Mouse (Mus musculus): ENCODE data around the gene Gm21992.
"Not testable (repeated sequence)": the region's sequence is repeated elsewhere in the genome, so short reads cannot be mapped to it uniquely, and the experiment has no call there.

Gene Gm21992

DNA sequence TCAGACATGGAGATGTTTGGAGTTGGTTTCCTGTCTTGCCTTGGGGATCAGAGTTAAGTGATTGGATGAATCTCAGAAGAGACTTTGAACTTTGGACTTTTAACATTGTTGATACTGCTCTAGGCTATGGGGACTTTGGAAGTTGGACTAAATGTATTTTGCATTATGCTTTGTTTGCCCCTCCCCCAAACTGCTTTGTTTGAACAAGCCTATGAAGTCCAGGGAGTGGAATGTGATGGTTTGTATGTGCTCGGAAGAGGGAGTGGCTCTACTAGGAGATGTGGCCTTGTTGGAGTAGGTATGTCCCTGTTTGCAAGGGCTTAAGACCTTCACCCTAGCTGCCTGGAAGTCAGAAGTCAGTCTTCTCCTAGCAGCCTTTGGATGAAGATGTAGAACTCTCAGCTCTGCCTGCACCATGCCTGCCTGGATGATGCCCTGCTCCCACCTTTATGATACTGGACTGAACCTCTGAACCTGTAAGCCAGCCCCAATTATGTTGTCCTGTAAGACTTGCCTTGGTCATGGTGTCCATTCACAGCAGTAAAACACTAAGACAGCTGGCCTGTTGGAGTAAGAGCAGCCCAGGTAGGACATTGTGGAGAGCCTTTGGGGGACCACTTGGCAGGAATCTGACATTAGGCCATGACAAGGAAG, 5.9 kb upstream of the Gm21992 start:
- no peak for DNase-seq (ENCODE audit: inconsistent age in 2 of 2, low spot score in 1 of 2)

DNA sequence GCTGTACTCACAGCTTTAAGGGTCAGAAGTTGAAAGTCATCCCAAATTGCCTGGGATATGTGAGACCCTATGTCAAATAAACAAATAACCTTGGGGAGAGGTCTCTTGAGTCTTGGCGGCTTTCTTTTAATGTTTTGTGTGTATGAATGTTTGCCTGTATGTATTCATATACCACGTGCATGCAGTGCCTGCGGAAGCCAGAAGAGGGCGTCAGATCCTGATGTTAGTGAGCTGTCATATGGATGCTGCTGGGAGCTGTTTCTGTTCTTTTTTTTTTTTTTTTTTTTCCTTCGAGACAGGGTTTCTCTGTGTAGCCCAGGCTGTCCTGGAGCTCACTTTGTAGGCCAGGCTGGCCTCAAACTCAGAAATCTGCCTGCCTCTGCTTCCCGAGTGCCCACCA, 1.6 kb upstream of the Gm21992 start:
- DNase-seq (ENCODE audit: inconsistent age in 2 of 2, low spot score in 1 of 2), result peak in 1 of 2 experiments; percentile 60

DNA sequence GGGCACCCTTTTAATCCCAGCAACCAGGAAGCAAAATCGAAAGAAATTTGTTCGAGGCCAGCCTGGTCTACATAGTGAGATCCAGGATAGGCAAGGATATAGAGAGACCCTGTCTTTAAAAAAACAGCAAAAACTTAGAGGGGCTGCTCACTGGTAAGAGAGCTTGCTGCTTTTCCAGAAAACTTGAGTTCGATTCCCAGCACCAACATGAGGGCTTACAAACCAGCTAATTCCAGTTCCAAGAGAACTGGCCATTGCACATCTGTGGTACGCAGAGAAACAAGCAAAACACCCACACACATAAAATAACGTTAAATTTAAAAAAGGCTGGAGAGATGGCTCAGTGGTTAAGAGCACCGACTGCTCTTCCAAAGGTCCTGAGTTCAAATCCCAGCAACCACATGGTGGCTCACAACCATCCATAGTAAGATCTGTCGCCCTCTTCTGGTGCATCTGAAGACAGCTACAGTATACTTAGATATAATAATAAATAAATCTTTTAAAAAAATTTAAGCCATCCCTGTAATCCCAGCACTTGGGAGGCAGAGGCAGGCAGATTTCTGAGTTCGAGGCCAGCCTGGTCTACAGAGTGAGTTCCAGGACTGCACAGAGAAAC, 1.0 kb upstream of the Gm21992 start:
- not testable (repeated sequence) for DNase-seq (ENCODE audit: inconsistent age in 2 of 2, low spot score in 1 of 2)

DNA sequence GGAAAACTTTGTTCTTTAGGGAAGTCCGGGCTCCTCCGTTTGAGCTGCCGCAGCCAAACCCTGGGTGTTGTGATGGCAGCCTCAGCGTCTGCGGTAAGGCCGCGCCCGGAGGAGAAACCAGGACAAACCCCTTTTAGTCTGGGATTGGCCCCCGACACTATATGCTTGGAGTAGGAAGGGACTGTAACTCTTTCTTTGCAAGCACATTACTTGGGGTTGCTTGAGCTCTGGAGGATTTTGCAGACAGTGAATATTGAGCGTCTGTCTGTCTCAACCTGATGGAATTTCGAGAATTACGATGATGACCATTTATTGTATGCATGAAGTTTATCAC, 464 bp upstream of the Gm21992 start:
- DNase-seq (ENCODE audit: inconsistent age in 2 of 2, low spot score in 1 of 2), result no peak

DNA sequence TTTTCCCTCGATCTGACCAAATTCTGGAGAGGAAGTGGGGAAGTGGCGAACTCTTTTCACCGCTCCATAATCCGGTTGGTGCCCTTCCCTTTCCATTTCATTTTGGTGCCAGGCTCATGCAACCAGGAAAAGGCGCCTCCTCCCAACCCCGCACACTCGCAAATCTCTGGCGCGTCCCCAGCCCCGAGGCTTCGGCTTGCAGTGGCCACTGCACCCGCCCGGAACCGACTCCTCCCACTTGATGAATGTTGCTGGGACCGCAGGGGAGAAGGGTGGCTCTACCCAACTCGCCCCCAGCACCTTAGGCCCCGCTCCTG, 708 bp downstream of the Gm21992 start:
- no peak for DNase-seq (ENCODE audit: inconsistent age in 2 of 2, low spot score in 1 of 2)

DNA sequence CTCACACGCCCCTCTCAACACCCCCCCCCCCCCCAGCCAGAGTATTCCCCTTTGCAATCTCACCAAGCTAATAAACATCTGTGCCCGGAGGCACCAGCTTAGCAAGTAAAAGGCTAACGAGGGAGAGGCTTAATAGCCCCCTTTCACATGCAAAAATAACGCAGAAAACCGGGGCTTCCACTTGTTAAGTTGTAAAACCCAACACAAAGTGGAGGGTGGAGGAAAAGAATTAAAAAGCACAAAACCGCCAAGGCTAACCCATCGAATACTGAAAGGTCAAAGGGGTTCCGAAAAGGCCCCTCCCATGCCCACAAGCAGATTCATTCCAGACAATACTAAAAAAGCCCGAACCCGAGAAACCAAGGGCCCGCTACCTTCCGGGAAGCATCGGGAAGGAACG, 1.1 kb downstream of the Gm21992 start:
- no peak for DNase-seq (ENCODE audit: inconsistent age in 2 of 2, low spot score in 1 of 2)

DNA sequence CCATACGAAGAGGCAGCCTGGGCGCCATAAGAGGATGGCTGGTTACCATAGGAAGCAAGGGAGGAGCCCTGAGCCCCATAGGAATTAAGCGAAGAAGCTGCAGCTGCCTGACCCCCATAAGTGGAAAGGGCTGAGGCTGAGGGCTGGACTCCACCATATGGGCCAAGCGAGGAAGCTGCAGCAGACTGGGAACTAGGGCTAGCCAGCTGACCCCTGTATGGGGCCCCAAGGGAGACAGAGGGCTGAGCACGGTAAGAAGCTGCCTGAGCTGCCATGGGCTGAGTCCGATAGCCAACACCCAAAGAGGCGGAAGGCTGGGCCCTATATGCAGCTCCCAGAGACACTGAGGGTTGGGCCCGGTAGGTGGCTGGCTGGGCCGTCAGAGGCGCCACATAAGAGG, 8.1 kb downstream of the Gm21992 start:
- DNase-seq (ENCODE audit: inconsistent age in 2 of 2, low spot score in 1 of 2), result peak in 1 of 2 experiments; percentile 30

DNA sequence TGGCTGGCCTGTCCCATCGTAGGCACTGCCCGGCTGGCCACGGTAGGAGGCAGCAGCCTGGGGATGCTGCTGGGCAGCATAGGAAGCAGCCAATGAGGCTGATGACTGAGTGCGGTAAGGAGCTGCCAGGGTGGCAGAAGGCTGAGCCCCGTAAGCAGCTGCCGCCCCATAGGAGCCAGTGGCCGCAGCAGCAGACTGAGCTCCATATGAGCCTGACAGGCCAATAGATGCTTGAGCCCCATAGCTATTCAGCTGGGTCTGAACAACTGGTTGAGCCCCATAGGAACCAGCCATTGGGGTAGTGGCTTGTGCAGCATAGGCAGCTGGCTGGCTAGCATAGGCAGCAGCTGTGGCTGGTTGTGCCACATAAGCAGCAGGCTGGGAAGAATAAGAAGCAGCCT, 8.7 kb downstream of the Gm21992 start:
- no peak for DNase-seq (ENCODE audit: inconsistent age in 2 of 2, low spot score in 1 of 2)

DNA sequence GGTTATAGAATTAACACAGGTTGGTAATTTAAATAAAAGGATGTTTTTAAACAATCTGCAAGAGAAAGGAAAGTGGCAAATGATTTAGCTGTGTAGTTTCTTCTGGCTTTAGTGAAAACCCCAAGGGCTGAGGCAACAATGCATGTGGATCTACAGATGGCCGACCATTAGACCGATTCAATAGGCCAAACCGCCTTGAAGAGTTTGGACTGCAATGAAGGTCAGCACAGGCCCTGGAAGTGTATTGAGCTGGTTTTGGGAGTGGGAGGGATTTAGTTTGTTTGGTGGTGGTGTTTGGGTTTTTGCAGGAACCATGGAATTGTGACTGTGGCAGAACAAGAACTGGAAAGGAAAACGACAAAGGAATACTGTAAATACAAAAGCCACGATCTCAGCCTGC, 12.3 kb downstream of the Gm21992 start:
- DNase-seq (ENCODE audit: inconsistent age in 2 of 2, low spot score in 1 of 2), result no peak

DNA sequence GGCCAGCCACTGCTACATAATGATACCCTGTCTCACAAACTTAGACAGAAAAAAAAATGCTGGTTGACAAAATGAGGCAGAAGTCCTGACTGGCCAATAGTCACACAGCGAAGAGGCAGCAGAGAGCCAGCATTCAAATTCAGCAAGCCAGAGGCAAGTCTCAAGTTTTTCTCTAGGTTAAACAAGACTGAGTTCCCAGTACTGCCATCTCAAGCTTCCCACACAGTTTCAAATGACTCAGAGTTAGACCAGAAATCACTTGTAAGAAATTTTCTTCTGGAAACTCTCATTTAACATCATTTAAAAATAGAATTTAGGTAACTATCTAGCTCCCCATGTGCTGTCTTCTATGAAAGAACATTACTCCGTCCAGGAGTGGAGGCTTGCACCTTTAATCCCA, 13.6 kb downstream of the Gm21992 start:
- no peak for DNase-seq (ENCODE audit: inconsistent age in 2 of 2, low spot score in 1 of 2)

DNA sequence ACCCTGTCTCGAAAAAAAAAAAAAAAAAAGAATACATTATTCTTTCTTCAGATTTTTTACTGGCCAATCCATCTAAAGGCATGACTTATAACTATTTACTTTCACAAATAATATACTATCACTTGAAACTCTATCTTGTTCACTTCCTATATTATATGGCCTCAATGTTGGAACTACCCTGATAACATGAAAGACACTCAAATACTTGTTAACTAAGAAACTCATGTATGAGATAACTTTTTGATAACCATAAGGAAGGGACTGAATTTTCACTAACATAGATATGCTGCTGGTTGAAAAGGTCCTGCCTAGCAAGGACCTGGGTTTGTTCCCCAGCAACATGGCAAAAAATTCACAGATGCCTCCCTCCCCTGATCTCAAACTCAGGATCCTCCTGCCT, 15.5 kb downstream of the Gm21992 start:
- no peak for DNase-seq (ENCODE audit: inconsistent age in 2 of 2, low spot score in 1 of 2)

DNA sequence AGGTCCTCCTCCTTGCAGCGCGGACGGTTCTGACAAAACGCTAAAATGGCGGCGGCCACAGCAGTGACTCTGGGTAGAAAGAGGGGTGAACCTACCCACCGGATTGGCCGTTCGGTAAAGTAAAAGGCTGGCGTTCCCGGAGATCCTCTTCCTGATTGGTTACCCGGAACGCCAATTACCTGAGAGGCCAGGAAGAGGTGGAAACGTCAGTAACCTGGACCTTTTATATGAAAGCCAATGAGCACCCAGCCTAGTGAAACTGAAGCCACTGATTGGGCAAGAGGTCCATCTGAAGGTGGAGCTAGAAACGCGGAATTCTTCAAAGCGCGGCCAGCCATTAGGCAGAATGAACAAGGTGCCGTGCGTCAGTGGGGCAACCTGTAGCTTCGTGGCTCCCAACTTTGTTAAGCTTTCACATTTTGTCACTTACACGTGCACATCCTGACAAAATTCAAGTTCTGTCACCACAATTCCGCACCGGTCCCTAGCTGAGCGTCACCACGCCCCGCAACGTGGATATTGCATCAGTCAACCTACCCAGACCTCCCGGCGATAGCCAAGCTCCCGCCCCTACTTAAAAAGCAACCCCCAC, 17.5 kb downstream of the Gm21992 start, which contains the start of gene Rbm4:
Gene Rbm4, minus strand, starts transcription at position 71 of the 592 bp plus-strand sequence.
- DNase-seq (ENCODE audit: inconsistent age in 2 of 2, low spot score in 1 of 2), result peak; percentile 98 to 99

DNA sequence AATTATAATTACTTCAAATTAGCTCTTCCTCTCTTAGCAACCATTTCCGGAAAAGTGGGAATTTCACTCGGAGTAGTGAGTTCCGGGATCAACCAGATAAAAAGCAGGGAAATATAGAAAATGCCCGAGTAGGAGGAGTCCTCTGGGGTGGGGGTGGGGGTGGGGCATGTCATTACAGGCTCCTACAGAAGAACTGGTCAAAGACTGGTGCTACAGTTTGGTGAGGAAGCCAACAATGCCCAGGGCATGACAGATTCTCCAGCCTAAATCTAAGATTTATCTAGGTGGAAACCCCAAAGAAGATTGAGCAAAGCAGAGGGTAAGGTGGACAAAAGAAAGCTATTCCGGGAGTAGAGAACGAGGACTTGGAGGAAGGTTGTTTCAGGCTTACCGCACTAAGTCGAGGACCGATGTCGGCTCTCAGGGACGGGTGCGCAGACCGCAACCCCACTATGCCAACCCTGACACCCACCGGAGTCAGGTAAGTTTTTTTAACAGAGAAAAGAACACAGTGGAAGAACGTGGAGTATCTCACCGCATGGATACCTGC, 18.1 kb downstream of the Gm21992 start:
- DNase-seq (ENCODE audit: inconsistent age in 2 of 2, low spot score in 1 of 2), result no peak

DNA sequence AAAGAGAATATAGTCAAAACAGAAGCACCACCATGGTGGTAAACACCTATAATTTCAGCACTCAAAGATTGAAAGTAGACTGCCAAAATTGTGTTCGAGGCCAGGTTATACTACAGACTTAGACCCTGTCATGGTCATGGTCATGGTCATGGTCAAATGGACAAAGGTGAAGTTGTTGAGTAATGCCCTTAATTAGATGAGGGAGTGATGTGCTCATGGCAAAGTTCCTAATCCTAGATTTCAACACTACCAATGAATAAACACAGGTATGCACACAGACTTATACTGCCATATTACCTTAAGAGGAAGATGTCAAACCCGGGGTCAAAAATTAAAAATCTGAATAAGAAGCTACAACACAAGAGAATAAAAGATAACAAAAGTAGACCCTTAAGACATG, 25.1 kb downstream of the Gm21992 start:
- DNase-seq (ENCODE audit: inconsistent age in 2 of 2, low spot score in 1 of 2), result no peak

DNA sequence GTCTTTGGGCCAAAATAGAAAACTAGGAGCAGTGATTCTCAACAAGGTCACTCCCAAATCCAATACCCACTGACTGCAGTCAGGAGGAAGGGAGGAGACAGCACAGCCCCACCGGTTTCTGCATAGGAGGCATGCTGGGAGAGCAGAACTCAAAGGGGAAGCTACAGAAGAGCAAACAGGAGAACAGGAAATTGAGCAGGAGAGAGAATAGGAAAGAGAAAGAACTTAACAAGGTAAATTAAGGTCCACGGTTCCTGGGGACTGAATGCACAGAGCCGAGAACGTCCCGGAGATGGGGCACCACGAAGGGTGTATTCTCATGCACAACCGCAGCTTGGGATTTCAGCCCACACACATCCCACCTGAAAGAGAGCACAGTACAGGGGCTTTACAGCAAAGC, 26.2 kb downstream of the Gm21992 start:
- DNase-seq (ENCODE audit: inconsistent age in 2 of 2, low spot score in 1 of 2), result no peak

DNA sequence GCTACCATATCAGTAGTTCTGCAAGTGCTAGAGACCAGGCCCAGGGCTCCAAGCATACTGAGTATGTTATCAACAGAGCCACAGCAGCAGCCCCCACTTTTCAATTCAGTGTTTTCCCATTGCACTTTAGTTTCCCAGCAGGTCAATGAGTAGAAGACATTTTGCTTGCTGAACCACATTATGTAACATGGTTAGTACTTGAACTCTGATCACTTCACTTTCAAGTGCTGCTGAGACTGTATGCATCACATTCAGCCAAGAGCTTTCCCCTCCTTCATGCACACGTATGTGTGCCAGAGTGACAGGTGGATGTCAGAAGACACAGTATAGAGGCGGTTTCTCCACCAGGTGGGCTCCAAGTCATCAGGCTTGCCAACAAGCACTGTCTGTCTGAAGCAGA, 28.5 kb downstream of the Gm21992 start:
- DNase-seq (ENCODE audit: inconsistent age in 2 of 2, low spot score in 1 of 2), result no peak

DNA sequence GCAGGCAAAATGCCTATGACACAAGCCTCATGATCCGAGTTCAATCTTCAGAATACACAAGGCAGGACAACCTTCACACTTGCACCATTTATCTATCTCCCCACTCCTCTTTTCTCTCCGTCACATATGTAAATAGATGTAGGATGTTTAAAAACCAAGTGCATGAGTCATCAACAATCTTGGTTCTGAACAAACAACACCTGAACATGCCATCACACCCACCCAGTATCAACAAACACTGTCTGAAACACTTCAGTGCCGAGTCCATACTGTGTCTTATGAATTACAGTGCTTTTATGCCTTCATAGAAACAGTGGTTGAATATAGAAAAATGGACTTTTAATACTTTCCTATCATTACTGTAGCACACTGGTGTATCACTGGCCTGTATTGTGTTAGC, 38.6 kb downstream of the Gm21992 start:
- no peak for DNase-seq (ENCODE audit: inconsistent age in 2 of 2, low spot score in 1 of 2)

DNA sequence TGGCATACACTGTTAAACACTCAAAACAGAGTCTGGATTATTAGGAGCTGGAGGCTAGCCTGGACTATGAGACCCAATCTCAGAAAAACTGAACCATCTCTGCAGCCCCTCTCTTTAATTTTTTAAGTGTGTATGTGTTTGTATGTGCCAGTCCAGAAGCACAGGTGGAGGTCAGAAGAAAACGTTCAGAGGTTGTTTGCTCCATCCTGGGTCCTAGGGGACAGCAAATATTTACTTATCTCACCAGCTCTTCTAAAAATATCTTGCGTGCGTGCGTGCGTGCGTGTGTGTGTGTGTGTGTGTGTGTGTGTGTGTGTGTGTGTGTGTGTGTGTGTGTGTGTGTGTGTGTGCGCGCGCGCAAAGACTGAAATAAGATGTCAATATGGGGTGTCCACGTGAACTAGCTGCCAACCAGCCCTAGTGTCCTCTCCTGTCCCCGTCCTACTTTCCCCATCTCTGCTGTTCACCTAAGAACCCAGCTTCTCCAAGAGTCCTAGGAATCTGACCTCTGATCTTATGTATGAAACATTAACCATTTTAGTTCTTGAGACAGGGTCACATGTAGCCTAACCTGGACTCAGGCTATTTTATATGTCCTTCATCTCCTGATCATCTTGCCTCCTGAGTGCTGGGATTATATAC, 43.8 kb downstream of the Gm21992 start:
- DNase-seq (ENCODE audit: inconsistent age in 2 of 2, low spot score in 1 of 2), result no peak

DNA sequence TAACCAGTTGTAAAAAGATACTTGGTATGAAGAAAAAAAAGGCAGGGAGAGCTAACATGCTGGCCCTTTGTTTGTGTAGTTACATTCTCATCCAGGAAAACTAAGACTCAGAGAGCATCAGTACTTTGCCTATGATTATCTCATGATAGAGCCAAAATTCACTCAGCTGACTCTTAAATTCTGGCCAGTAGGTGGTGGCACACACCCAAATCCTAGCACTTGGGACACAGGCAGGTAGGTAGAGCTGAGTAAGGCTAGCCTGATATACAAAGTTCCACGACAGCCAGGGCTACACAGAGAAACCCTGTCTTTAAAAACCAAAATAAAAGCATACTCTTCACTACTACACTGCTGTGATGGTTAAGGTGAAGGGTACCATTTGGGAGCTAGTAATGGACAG, 48.5 kb downstream of the Gm21992 start:
- peak in 1 of 2 experiments; percentile 53 for DNase-seq (ENCODE audit: inconsistent age in 2 of 2, low spot score in 1 of 2)

DNA sequence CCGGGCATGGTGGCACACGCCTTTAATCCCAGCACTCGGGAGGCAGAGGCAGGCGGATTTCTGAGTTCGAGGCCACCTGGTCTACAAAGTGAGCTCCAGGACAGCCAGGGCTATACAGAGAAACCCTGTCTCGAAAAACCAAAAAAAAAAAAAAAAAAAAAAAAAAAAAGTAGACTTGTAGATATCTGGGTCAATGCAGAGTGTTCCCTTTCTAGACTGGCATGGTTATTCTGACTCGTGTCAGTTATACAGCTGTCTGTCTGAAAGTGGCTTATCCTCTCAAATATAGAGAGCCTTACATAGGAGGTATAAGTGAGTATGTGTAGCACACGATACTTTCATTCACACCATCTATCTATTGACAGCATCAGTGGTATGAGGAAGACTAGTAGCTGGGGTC, 50.9 kb downstream of the Gm21992 start:
- not testable (repeated sequence) for DNase-seq (ENCODE audit: inconsistent age in 2 of 2, low spot score in 1 of 2)

DNA sequence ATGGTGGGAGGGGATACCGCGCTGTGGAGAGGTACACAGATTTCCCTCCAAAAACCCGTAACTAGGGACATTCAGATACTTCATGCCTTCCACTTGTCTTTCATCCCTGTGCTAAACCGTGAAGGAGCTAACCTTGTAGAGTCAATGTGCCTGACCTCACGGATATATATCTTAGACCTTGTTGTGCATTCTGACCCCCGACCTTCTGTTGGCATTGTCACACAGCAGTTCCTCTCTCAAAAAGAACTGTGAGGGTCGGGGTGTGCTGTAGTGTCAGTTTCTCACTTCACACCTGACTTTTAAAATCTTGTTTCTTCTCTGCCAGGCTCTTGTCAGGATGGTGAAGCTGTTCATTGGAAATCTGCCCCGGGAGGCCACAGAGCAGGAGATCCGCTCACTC, 54.5 kb downstream of the Gm21992 start:
- no peak for DNase-seq (ENCODE audit: inconsistent age in 2 of 2, low spot score in 1 of 2)

All from adrenal gland, adult (tissue).